Mouse (Mus musculus) kidney, embryonic 14.5 days (tissue): ENCODE results near the gene Bahcc1. TPM values are rescaled to one million over a fixed set of nuclear protein-coding genes. Genes with fewer than 3 reads are reported as not detected.

Source experiments
- microRNA-seq: library from miRNA; unstranded; fragments of <30 nt; microRNA quantifications from one replicate; pipeline ENCODE4, GENCODE M21; 2016
- polyA plus RNA-seq: library from polyadenylated mRNA; unstranded; fragments of >200 nt; fragmentation: Nextera tagmentation; extraction: Ambion mirVana; gene quantifications from 2 replicates; pipeline ENCODE4 v1.2.1, GENCODE M21; 2014

Gene Bahcc1
- polyA plus RNA-seq, 1 experiment from 2014 or later: 27.2 TPM

Small RNA genes lying within 50 kb of the gene (microRNA-seq; reads per million reads assigned to microRNA genes)
- not detected for gene Gm47297

Other genes with a start within 250 kb of the Bahcc1 start
- 1.3 and 1.9 TPM in 2 replicates for gene Aatk, start 185.8 kb upstream of the Bahcc1 start, polyA plus RNA-seq
- 19.9 and 28.1 TPM in 2 replicates for gene Cep131, start 146.1 kb upstream of the Bahcc1 start, polyA plus RNA-seq
- gene Tepsin, start 134.2 kb upstream of the Bahcc1 start, polyA plus RNA-seq: 12.2 and 15.6 TPM in 2 replicates
- gene Ndufaf8, start 134.0 kb upstream of the Bahcc1 start, polyA plus RNA-seq: 97.3 and 115 TPM in 2 replicates
- gene Slc38a10, start 81.6 kb upstream of the Bahcc1 start, polyA plus RNA-seq: 81.2 and 89.0 TPM in 2 replicates
- 2,303 and 2,603 TPM in 2 replicates for gene Actg1, start 115.6 kb downstream of the Bahcc1 start, polyA plus RNA-seq
- 0.62 and 1.6 TPM in 2 replicates for gene Fscn2, start 128.6 kb downstream of the Bahcc1 start, polyA plus RNA-seq
- 32.1 and 40.3 TPM in 2 replicates for gene Faap100, start 145.8 kb downstream of the Bahcc1 start, polyA plus RNA-seq
- gene Nploc4, start 204.8 kb downstream of the Bahcc1 start, polyA plus RNA-seq: 25.0 and 45.4 TPM in 2 replicates
- gene Tspan10, start 209.7 kb downstream of the Bahcc1 start, polyA plus RNA-seq: not detected in 2 replicates
- 0.17 and 0.20 TPM in 2 replicates for gene Pde6g, start 220.6 kb downstream of the Bahcc1 start, polyA plus RNA-seq
- 14.8 and 18.2 TPM in 2 replicates for gene Oxld1, start 225.1 kb downstream of the Bahcc1 start, polyA plus RNA-seq
- 27.4 and 32.8 TPM in 2 replicates for gene Ccdc137, start 225.2 kb downstream of the Bahcc1 start, polyA plus RNA-seq
- gene Arl16, start 234.7 kb downstream of the Bahcc1 start, polyA plus RNA-seq: 46.4 and 51.5 TPM in 2 replicates